Mouse (Mus musculus): ENCODE measurements at regions not wholly inside any gene's neighbourhood (a gene's known extent, or its start where the extent isn't known, plus 50 kb on each side); places are given as distances from the start of the nearest gene placed in this dataset.
"Not testable (repeated sequence)": the region's sequence is repeated elsewhere in the genome, so short reads cannot be mapped to it uniquely, and the experiment has no call there.

DNA sequence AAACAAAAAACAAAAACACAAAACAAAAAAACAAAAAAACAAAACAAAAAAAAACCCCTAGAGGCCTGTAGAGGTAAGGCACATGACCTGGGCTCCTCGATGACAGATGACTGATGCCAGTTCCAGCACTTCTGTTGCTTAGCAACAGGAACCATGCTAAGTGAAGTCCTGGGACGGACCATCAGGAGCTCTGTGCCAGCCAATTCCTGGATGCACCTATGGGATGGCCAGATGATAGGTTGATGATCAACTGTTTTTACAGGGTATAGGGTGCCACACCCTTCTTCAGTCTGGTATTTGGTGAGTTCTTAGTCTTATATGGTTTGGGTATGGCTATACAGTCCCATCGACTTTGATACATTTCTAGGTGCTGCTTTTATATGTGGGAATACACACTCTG lies 209.9 kb downstream of the Med10 start:
- no peak for DNase-seq

DNA sequence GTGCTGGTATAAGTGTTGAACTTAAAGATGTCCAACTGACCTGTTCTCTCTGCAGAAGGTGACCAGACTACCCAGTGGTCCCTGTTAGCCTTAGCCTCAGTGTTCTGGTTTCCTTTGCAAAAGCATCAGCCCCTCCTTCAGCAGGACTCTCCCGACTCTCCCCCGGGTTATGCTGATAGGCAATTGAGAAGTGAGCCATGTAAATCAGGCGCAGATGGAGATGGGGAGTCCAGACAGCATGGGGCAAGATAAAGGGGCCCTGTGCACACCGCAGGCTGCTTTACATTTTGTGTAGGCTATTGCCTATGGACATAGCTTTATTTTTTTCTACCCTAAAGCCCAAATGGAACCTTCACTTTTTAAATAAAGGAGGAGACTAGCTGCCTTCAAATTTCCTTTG lies 213.0 kb downstream of the Med10 start:
- DNase-seq: no peak

GRCm38 (mm10) chr13:70017535-70017934 lies 215.3 kb downstream of the Med10 start:
- no peak for DNase-seq

GRCm38 (mm10) chr13:70019999-70020838 lies 218.0 kb downstream of the Med10 start:
- DNase-seq: no peak

GRCm38 (mm10) chr13:70033249-70033648 lies 231.1 kb downstream of the Med10 start:
- no peak for DNase-seq

DNA sequence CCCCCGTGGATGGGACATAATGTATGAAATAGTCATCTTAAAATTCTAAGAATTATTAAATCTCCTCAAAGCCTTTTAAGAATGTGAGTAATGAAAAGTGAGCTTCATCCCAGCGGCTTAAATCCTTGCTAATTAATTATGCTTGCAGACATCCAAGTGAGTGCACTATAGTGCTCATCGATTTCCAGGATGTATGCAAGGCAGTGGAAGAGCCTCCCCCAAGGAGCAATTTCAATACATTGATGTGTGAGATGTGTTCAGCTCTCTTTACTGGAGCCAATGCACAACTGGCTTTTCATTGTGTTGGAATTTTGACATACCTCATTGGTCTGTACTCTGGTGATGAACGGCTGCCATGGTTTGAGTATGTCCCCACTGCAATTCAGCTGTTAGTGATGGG lies 231.6 kb downstream of the Med10 start:
- DNase-seq: no peak

DNA sequence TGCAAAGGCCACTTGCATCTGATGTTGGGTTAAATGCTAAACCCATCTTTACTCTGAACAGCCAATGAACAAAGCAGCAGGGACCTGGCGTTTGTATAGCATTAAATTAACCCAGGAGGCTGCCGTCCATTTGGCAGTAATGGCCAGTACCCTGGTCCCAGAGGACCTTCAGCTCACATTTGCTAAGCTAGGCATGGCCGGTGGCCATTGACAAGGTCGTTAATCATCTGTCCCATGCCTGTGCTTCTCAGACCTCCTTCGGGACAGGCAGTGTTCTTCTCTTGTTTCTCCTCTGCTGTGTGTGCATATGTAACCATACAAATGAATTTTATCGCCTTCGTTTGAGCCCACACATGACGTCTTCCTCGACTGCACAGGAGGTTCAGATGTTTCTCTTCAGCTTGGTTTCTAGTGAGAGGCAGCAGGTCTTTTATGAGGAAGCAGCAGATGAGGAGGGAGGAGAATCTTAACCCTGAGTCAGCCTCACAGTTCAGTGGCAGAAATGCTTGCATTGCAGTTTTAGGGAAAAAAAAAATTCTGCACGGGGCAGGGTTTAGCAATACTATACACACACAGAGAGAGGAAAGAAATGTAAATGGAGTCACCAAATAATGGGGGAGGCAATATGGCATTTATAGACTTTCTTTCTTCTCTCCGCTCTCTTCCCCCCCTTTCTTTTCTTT lies 235.9 kb downstream of the Med10 start:
- no peak for DNase-seq

DNA sequence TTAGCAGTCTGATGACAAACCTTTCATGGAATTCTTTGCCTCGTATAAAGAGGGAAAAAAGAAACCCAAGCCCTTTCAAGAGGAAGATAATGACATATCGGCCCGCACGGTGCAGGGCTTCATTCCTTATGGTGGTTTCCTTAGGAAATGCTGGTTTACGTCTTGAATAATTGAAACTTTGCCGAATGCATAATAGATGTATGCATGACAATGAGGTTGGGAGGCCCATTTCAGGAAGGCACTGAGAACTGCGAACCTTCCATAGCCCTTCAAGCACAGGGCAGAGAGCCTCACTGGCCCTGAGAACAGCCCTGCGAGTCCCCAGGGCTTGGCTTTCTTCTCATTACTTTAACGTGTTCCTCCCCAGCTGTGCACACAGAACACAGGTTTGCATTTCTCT lies 255.7 kb downstream of the Med10 start:
- no peak for DNase-seq

GRCm38 (mm10) chr13:70061363-70061945 lies 259.3 kb downstream of the Med10 start:
- DNase-seq: no peak

- DNase-seq: no peak
Measured at GRCm38 (mm10) chr13:70073655-70074054, 271.5 kb downstream of the Med10 start.

DNA sequence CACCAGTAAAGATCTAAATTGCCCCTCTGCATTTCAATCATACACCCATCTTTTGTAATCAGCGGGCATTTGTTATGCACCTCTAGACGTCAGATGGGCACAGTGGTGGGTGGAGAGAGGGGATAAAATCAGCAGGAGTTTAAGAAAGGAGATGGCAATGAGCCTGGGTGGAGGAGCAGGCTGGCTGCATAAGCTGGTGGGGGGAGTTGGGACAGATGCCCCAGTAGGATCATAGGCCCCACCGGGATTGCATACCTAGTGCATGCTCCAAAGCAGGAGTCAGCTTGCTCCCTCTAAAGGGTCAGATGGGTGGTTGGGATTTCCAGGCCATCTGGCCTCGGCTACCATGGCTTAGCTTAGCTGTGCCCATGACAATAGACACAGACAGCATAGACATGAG lies 273.2 kb downstream of the Med10 start:
- no peak for DNase-seq

DNA sequence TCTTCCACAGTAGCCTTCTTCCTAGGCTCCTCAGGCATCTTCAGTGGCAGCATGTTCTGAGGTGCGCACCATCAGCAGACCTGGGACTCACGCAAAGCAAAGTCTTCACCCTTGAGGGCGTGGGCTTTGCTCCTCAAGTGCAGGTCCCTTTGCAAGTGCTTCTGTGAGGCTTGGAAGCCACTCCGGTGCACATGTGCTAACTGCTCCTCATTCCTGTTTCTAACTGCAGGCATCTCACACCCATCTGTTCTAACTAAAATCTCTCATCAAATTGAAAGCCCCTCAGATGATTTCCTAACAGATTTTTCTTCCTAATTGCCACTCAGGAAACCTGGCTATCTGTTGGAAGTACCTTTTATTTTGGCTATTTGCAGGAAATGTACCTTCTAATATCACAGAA lies 278.9 kb downstream of the Med10 start:
- DNase-seq: no peak

DNA sequence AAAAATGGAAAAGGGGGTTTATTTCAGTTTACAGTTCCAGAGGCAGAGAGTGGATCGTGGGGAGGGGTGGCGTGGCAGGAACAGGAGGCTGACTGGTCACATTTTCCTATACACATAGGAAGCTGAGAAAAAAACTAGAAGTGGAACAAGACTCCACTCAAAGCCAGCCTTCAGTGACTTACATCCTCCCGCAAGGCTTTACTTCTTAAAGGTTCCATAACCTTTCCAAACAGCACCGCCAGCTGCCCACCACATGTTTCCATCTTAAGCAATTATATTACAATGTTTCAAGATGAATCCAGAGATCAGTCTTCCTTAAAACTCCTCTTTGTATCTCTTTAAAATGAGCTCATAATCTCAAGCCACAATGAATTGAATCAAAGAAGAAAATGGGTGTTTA lies 290.7 kb downstream of the Med10 start:
- no peak for DNase-seq

GRCm38 (mm10) chr13:70093970-70094369 lies 291.8 kb downstream of the Med10 start:
- no peak for DNase-seq

- DNase-seq: no peak
Measured at GRCm38 (mm10) chr13:70096430-70097301, 294.5 kb downstream of the Med10 start.

DNA sequence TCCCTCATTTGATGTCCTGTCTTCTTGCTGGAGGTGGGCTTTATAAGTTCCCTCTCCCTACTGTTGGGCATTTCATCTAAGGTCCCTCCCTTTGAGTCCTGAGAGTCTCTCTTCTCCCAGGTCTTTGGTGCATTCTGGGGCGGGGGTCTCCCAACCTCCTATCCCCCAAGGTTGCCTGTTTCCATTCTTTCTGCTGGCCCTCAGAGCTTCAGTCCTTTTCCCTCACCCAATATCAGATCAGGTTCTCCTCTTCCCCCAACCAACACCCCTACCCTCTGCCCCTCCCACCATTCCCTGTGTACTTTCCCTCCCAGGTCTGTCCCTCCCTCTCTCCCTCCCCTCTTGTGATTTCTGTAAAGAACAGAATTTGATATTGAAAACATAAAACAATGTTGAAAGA lies 297.9 kb downstream of the Med10 start:
- DNase-seq: not testable (repeated sequence)

- DNase-seq: no peak
Measured at GRCm38 (mm10) chr13:70103021-70103420, 300.8 kb downstream of the Med10 start.

- DNase-seq: not testable (repeated sequence)
Measured at GRCm38 (mm10) chr13:70103491-70103890, 301.3 kb downstream of the Med10 start.

- no peak for DNase-seq
Measured at GRCm38 (mm10) chr13:70103903-70104302, 301.7 kb downstream of the Med10 start.

GRCm38 (mm10) chr13:70115576-70115975 lies 313.4 kb downstream of the Med10 start:
- no peak for DNase-seq

DNA sequence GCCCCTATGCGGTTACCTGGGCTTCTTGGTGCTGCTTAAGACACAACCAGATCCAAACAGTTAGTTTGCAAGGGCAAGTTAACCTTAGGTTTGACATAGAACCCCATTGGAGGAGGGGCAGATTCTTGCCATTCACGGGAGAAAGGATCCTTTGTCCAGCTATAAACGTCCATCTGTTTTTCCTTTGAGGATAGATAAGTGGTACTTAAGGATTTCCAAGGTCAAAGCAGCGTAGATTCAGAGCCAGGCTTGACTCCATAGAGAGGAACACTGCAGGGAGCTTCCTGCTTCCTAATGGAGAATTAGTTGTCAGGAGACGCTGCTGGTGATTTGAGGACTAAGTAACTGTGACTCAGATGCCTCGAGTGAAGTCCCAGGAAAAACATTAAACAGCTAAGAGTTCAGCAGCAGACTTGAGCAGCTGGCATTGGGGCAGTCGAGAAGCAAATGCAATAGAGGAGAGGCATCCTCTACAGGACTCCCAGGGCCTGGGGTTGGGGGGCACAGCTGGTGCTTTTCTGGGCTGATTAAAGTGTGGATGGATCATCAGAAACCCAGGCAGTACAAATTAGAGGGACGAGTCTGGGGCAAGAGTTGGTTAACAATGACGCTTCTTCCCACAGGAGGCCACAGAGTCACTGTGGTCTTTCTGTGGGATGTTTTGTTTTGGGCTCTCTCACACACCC lies 322.8 kb downstream of the Med10 start:
- DNase-seq: no peak

- DNase-seq: no peak
Measured at GRCm38 (mm10) chr13:70127310-70127709, 325.1 kb downstream of the Med10 start.

Measured in lung, adult 18-20 months (tissue).